Mouse (Mus musculus): ENCODE data around the gene Med15.

GRCm38 (mm10) chr16:17732841-17733340 is at the start of gene Med15:
- TF ChIP-seq CTCF (IDR thresholded peaks at IDR 0.05; ENCODE audit: extremely low read depth, insufficient read depth, insufficient read length, insufficient replicate concordance), result no peak
- TF ChIP-seq POLR2A (IDR thresholded peaks at IDR 0.05; ENCODE audit: low read depth, low read length), result no peak

All from spleen, adult 2 months (tissue).